Mouse (Mus musculus) neural tube, embryonic 14.5 days (tissue): ENCODE results near the gene Fbxw13. TPM values are rescaled to one million over a fixed set of nuclear protein-coding genes. Genes with fewer than 3 reads are reported as not detected.
"Not testable (repeated sequence)": the region's sequence is repeated elsewhere in the genome, so short reads cannot be mapped to it uniquely, and the experiment has no call there.

Experiments used
- ATAC-seq: fragments of 200-750 bp; cut with Nextera tagmentation; 2 replicates; pipeline ENCODE4 v1.8.0; 2017; ENCODE audit warnings: low read depth, mild to moderate bottlenecking, moderate TSS enrichment, moderate library complexity
- H3K27ac ChIP-seq: fragments of 300-500 bp; sonication (generic); 2 replicates; pipeline ENCODE4 v1.5.1; 2014; ENCODE audit warnings: low read depth, mild to moderate bottlenecking, control low read depth, low read length, moderate library complexity, mixed read lengths
- H3K27me3 ChIP-seq: fragments of 300-500 bp; sonication (generic); 2 replicates; pipeline ENCODE4 v1.6.1; 2014; ENCODE audit warnings: low read length; ENCODE audit not compliant: control insufficient read depth, insufficient read depth
- H3K36me3 ChIP-seq: fragments of 300-500 bp; sonication (generic); 2 replicates; pipeline ENCODE4 v1.6.1; 2014; ENCODE audit warnings: low read length, mixed read lengths; ENCODE audit not compliant: control insufficient read depth, insufficient read depth
- H3K4me1 ChIP-seq: fragments of 300-500 bp; sonication (generic); 2 replicates; pipeline ENCODE4 v1.6.1; 2014; ENCODE audit warnings: low read length; ENCODE audit not compliant: control insufficient read depth, insufficient read depth
- H3K4me2 ChIP-seq: fragments of 300-500 bp; sonication (generic); 2 replicates; pipeline ENCODE4 v1.6.1; 2014; ENCODE audit warnings: mild to moderate bottlenecking, low read depth, low read length, control low read depth
- H3K4me3 ChIP-seq: fragments of 300-500 bp; sonication (generic); 2 replicates; pipeline ENCODE4 v1.5.1; 2014; ENCODE audit warnings: low read depth, low read length, control low read depth, mixed read lengths
- H3K9ac ChIP-seq: fragments of 300-500 bp; sonication (generic); replicated peaks from 2 replicates; pipeline ENCODE4 v1.6.1; 2014; ENCODE audit warnings: low read depth, mild to moderate bottlenecking, control low read depth, low read length, mixed read lengths
- H3K9me3 ChIP-seq: fragments of 300-500 bp; sonication (generic); 2 replicates; pipeline ENCODE4 v1.6.1; 2016; ENCODE audit warnings: low read length; ENCODE audit not compliant: control insufficient read depth
- WGBS: fragments of 180-500 bp; shearing (Covaris S2); extraction: QIAGEN DNeasy Blood & Tissue Kit; methylation state at CpG from one replicate; pipeline ENCODE4 v1.1.7; 2014; 5-methylcytosine and 5-hydroxymethylcytosine counted together
- polyA plus RNA-seq: library from polyadenylated mRNA; unstranded; fragments of >200 nt; fragmentation: Nextera tagmentation; extraction: Ambion mirVana; gene quantifications from 2 replicates; pipeline ENCODE4 v1.2.1, GENCODE M21; 2014

Fbxw13 gene
- not detected in 2 replicates for polyA plus RNA-seq

- H3K9me3 ChIP-seq, H3K4me3 ChIP-seq, H3K27me3 ChIP-seq, H3K27ac ChIP-seq, H3K4me1 ChIP-seq, ATAC-seq, H3K4me2 ChIP-seq, H3K9ac ChIP-seq, H3K36me3 ChIP-seq: not testable (repeated sequence)
- 83% methylated on average over 3 of the region's 3 CpGs for WGBS
Observed at GRCm38 (mm10) chr9:109195875-109196274, at the start of gene Fbxw13. Gene Fbxw13 (minus strand): TSS chr9:109195975.

DNA sequence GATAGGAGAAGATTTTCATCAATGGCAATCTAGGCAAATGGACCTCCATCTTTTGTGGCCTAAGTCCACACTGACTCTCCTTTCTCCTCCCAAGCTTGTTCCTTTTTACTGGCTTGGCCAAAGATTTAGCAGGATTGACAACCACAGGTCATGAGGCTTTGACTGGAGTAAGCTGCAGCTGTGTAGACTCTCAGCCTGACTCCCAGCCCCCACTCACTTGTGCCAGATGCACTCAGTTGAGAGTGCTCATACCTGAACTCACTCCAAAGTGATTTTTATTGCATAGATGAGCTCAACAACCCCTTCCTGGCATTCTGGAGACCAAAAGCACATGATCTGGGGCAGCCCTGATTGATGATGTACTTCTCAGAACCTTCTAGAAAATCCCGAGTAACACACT lies 38.9 kb upstream of the Fbxw13 start, which contains the start of gene Fbxw20:
Gene Fbxw20, minus strand, starts transcription at position 101 of the 400 bp plus-strand sequence.
- H3K9me3 ChIP-seq, result no peaks in the 10 kb centered on the region
- no peak within 1 kb of the TSS for H3K27ac ChIP-seq
- ATAC-seq, result no peak
- no peak within 1 kb of the TSS for H3K4me2 ChIP-seq
- H3K9ac ChIP-seq, result no peak within 1 kb of the TSS
- H3K36me3 ChIP-seq, result no peaks in the 10 kb centered on the region
- WGBS, result 100% methylated on average over 1 of the region's 1 CpGs
- no peak within 1 kb of the TSS for H3K4me3 ChIP-seq
- H3K4me1 ChIP-seq, result no peaks in the 10 kb centered on the region
- H3K27me3 ChIP-seq, result no peaks in the 10 kb centered on the region

DNA sequence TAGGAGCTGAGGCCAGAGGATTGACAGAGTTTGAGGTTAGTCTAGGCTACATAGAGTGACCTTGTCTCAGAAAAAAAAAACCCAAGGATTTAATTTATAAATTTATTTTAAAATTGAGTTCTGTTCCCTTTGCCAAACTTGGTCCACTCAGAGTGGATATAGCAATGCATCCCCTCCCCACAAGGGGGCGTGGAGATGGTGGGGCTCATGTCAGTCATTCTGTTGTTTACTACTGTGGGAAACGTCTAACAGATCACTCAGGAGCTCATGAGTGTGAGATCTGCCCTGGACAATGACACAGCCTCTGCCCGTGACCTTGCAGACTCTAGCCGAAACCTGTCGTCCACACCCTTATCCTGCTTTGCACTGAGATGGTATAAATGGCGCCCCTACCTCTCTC lies 22.7 kb upstream of the Fbxw13 start:
- WGBS, result 72% methylated on average over 6 of the region's 6 CpGs
- Histone ChIP-seq H3K36me3 (no peaks in the 10 kb centered on the region), H3K4me2 (no peak overlapping the region), H3K4me1 (no peaks in the 10 kb centered on the region), H3K4me3 (no peak overlapping the region), H3K9ac (no peak overlapping the region), H3K27ac (no peak overlapping the region), H3K9me3 (no peaks in the 10 kb centered on the region), H3K27me3 (no peaks in the 10 kb centered on the region)
- no peak for ATAC-seq

- not testable (repeated sequence) for H3K4me2 ChIP-seq, H3K9ac ChIP-seq, H3K9me3 ChIP-seq, H3K36me3 ChIP-seq, H3K4me1 ChIP-seq, H3K4me3 ChIP-seq, H3K27ac ChIP-seq, ATAC-seq, H3K27me3 ChIP-seq
- 67% methylated on average over 1 of the region's 1 CpGs for WGBS
Observed at GRCm38 (mm10) chr9:109201347-109201746, 5.6 kb upstream of the Fbxw13 start.

GRCm38 (mm10) chr9:109200349-109200748 lies 4.6 kb upstream of the Fbxw13 start:
- ATAC-seq, result no peak
- Histone ChIP-seq H3K36me3 (no peaks in the 10 kb centered on the region), H3K4me3 (no peak overlapping the region), H3K9me3 (no peaks in the 10 kb centered on the region), H3K27me3 (no peaks in the 10 kb centered on the region), H3K4me1 (no peaks in the 10 kb centered on the region), H3K4me2 (no peak overlapping the region), H3K27ac (no peak overlapping the region), H3K9ac (no peak overlapping the region)
- WGBS, result 95% methylated on average over 1 of the region's 1 CpGs

DNA sequence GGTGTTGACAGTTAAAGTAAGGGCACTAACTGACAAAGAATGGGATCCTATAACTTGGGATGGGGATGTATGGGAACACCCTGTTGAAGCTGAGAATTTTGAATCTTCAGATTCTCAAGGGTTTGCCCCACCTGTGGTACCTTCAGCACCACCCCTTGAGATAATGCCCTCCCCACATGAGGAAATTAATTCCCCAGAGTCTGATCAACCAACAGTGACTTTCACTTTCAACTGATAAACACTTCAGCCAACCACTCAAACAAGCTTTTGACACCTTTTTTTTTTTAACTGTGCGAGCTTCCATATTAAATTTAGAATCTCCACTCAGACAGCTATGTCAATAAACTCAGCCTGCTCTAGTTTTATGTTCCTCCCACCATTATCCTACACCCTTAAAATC lies 3.6 kb upstream of the Fbxw13 start:
- H3K27me3 ChIP-seq, result no peaks in the 10 kb centered on the region
- no peak overlapping the region for H3K4me3 ChIP-seq
- no peak for ATAC-seq
- H3K4me2 ChIP-seq, result no peak overlapping the region
- H3K9ac ChIP-seq, result no peak overlapping the region
- H3K36me3 ChIP-seq, result no peaks in the 10 kb centered on the region
- H3K9me3 ChIP-seq, result no peaks in the 10 kb centered on the region
- no peak overlapping the region for H3K27ac ChIP-seq
- H3K4me1 ChIP-seq, result no peaks in the 10 kb centered on the region
- WGBS, result 85% methylated on average over 1 of the region's 1 CpGs

GRCm38 (mm10) chr9:109177208-109177607 lies 18.6 kb downstream of the Fbxw13 start:
- Histone ChIP-seq H3K4me2 (no peak overlapping the region), H3K36me3 (no peaks in the 10 kb centered on the region), H3K4me3 (no peak overlapping the region), H3K9me3 (no peaks in the 10 kb centered on the region), H3K27ac (no peak overlapping the region), H3K4me1 (no peaks in the 10 kb centered on the region), H3K9ac (no peak overlapping the region), H3K27me3 (no peaks in the 10 kb centered on the region)
- no peak for ATAC-seq
- WGBS, result 59% methylated on average over 1 of the region's 1 CpGs

- H3K36me3 ChIP-seq, result no peaks in the 10 kb centered on the region
- no peak overlapping the region for H3K4me2 ChIP-seq
- H3K9me3 ChIP-seq, result no peaks in the 10 kb centered on the region
- H3K4me3 ChIP-seq, result no peak overlapping the region
- H3K27ac ChIP-seq, result no peak overlapping the region
- no peaks in the 10 kb centered on the region for H3K4me1 ChIP-seq
- no peak overlapping the region for H3K9ac ChIP-seq
- 95% methylated on average over 1 of the region's 1 CpGs for WGBS
- ATAC-seq, result no peak
- H3K27me3 ChIP-seq, result no peaks in the 10 kb centered on the region
Observed at GRCm38 (mm10) chr9:109176301-109176700, 19.5 kb downstream of the Fbxw13 start.

DNA sequence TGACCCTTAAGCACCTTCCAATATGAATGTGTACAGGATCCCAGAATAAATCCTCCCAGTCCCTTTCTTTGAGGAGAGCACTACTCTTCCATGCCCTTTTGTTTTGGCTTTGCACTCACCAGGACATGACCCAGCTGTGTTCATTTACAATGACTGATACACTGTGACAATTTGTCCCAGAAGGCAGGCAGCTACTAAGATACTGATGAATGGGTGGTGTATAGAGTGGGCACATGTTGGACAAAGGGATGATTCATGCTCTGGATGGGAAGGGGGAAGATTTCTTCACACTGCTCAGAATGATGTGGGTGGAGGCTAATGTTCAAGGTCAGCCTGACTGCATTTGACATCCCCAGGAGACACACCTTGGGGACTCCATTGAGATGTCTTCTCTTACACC lies 28.5 kb downstream of the Fbxw13 start:
- H3K9me3 ChIP-seq, result no peaks in the 10 kb centered on the region
- no peak overlapping the region for H3K9ac ChIP-seq
- H3K27ac ChIP-seq, result no peak overlapping the region
- no peaks in the 10 kb centered on the region for H3K27me3 ChIP-seq
- no peak overlapping the region for H3K4me2 ChIP-seq
- H3K36me3 ChIP-seq, result no peaks in the 10 kb centered on the region
- H3K4me3 ChIP-seq, result no peak overlapping the region
- no peak for ATAC-seq
- no peaks in the 10 kb centered on the region for H3K4me1 ChIP-seq

GRCm38 (mm10) chr9:109161941-109162340 lies 33.8 kb downstream of the Fbxw13 start, which contains the start of gene Fbxw21:
Gene Fbxw21 (minus strand): TSS chr9:109162041.
- Histone ChIP-seq H3K27ac (no peak within 1 kb of the TSS), H3K36me3 (no peaks in the 10 kb centered on the region), H3K4me1 (no peaks in the 10 kb centered on the region), H3K27me3 (no peaks in the 10 kb centered on the region), H3K4me3 (no peak within 1 kb of the TSS), H3K4me2 (no peak within 1 kb of the TSS), H3K9ac (no peak within 1 kb of the TSS), H3K9me3 (no peaks in the 10 kb centered on the region)
- ATAC-seq, result no peak
- 79% methylated on average over 3 of the region's 3 CpGs for WGBS
